Mouse (Mus musculus): Measurements from ENCODE around the gene Tmem18.

DNA sequence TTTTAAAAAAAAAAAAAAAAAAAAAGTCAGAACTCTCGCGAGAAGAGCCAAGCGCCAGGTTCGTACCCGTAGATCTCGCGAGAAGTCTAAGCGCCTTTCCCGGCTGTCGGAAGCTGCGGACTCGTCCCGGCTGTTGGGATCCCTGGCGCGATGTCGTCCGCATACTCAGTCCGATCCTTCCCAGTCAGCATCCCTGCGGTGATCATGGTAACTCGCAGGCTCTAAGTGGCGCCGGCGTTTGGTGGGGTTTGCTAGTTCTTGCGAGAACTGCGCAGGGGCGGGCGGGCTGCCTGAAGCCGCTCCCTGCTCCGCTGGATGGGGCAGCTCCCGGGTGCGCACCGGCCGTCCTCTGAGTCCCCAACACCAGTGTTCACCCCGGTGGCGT is at the start of gene Tmem18:
- peak; percentile 82 for TF ChIP-seq POLR2A (IDR thresholded peaks at IDR 0.05; ENCODE audit: low read depth, low read length)
- no peak for TF ChIP-seq CTCF (conservative IDR thresholded peaks at IDR 0.05; ENCODE audit: insufficient read depth, insufficient read length, low read depth, low read length)

Measured in kidney, adult 2 months (tissue).